Mouse (Mus musculus) natural killer cell, adult 2 months (primary cell): ENCODE measurements around the gene Adal.

Experiments
- DNase-seq, 2 experiments: peaks; one replicate each; pipeline ENCODE4 v3.0.0; 2022; ENCODE audit warnings: low spot score in 2 of 2

Adal gene

DNA sequence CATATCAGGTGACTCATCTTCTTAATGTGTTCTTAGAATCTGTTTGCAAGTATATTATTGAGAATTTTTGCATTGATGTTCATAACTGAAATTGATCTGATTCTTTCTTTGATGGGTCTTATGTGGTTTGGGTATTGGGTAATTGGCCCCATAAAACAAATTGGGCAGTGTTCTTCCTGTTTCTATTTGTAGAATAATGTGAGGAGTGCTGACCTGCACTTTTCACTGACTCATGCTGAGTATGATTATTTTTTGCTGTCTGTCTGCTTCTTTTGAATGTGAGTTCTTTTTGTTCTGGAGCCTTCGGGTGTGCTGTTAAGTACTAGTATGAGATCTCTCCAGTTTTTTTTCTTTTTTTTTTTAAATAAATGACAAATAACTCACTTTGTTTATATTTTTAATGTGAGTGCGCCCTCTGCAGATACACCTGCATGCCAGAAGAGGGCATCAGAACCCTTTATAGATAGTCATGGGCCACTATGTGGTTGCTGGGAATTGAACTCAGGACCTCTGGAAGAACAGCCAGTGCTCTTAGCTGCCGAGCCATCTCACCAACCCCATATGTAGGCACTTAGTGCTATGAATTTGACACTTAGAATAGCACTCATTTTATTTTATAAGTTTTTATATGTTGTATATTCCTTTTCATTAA is 38.7 kb downstream of the Adal start:
- no peak for DNase-seq

DNA sequence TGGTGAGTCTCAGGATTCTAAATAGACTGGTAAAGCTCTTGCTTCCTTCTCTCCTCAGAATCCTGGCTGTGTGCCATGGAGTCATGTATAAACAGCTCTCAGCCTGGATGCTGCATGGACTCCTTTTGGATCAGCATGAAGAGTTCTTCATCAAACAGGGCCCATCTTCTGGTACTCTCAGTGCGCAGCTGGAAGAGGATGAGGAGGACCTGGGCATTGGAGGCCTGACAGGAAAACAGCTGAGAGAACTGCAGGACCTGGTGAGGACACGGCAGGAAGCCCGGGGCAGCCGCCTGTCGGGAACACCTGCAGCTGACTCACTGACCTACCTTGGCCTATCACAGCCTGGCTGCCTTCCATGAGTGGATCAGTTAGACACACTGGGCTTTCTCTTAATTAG is 43.2 kb downstream of the Adal start:
- DNase-seq = no peak

DNA sequence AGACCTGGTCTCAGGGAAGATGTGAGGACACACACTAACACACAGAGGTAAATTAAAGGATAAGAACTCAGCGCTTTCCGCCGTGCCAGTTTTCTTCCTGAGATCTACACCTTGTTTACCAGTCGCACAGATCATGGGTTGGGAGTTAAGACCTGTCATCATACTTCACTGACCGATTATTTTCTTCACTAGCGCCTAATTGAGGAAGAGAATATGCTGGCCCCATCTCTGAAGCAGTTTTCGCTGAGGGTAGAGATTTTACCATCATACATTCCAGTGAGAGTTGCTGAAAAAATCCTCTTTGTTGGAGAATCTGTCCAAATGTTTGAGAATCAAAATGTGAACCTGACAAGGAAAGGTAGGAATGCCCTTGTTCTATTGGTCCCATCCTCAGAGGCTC is 43.9 kb downstream of the Adal start:
- DNase-seq = no peak

DNA sequence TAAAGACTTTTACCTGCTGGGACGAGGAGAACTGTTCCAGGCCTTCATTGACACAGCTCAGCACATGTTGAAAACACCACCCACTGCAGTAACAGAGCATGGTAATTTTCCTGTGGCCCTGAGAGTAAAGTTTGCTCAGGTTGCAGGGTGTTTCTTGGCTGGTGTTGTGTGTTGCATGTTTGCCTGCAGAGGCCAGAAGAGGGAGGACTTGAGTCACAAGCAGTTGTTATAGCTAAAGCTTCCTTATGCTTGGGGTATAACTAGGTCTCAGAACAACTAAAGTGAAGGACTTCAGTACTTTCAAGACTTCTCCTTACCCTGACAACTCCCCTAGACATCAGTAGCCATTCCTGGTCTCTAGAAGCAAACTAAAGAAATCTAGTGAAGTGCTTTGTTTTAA is 48.3 kb downstream of the Adal start:
- no peak for DNase-seq

DNA sequence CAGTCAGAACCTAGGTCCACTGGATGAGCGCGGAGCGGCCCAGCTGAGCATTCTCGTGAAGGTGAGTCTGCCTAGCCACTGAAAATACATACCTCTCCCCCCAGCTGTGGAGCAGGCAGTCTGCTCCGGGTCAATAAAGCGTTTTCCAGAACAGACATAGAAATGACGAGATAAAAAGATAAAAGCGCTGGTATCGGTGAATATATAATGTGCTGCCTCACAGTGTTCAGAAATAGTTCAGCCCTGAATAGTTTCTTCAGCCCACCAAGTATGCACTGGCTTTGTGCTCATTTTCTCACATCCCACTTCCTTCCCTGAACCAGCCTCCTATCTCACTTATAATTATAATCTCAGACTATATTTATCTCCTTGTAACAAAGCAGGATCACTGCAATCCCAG is 55.2 kb downstream of the Adal start:
- no peak for DNase-seq

DNA sequence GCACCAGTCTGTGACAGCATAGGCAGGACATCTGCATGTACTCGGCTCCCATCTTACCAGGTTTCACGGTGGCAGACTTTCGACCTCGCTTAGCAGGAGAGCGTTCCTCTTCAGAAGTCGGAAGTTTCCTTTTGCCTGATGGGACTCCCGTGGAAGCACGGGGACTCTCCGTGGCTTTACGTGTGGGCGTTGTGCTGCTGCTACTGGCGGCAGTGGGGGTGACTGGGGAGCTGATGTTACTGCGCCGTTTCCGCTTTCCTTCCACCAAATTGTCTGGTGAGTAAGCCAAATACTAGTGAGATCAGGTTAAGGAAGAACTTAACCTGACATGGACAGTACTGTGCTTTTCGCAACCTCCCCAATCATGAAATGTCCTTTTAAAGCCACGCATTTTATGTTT is 64.0 kb downstream of the Adal start:
- DNase-seq = no peak
